Mouse (Mus musculus) hindbrain, embryonic 13.5 days (tissue): ENCODE results near the gene AC124108.1. TPM values are rescaled to one million over a fixed set of nuclear protein-coding genes. Genes with fewer than 3 reads are reported as not detected.

Experiments
- ATAC-seq: fragments of 200-750 bp; cut with Nextera tagmentation; 2 replicates; pipeline ENCODE4 v1.8.0; 2017; ENCODE audit warnings: moderate TSS enrichment; ENCODE audit not compliant: low FRiP score
- H3K27ac ChIP-seq: fragments of 300-500 bp; sonication (generic); 2 replicates; pipeline ENCODE4 v1.5.1; 2015; ENCODE audit warnings: inconsistent platforms, mild to moderate bottlenecking, moderate library complexity
- H3K27me3 ChIP-seq: fragments of 300-500 bp; sonication (generic); 2 replicates; pipeline ENCODE4 v1.6.1; 2015; ENCODE audit warnings: mild to moderate bottlenecking, inconsistent platforms
- H3K36me3 ChIP-seq: fragments of 300-500 bp; sonication (generic); 2 replicates; pipeline ENCODE4 v1.6.1; 2015; ENCODE audit warnings: mild to moderate bottlenecking, inconsistent platforms
- H3K4me1 ChIP-seq: fragments of 300-500 bp; sonication (generic); replicated peaks from 2 replicates; pipeline ENCODE4 v1.6.1; 2015; ENCODE audit warnings: inconsistent platforms
- H3K4me2 ChIP-seq: fragments of 300-500 bp; sonication (generic); 2 replicates; pipeline ENCODE4 v1.6.1; 2015; ENCODE audit warnings: inconsistent platforms, mild to moderate bottlenecking, moderate library complexity
- H3K4me3 ChIP-seq: fragments of 300-500 bp; sonication (generic); 2 replicates; pipeline ENCODE4 v1.5.1; 2015; ENCODE audit warnings: mild to moderate bottlenecking, inconsistent platforms
- H3K9ac ChIP-seq: fragments of 300-500 bp; sonication (generic); 2 replicates; pipeline ENCODE4 v1.6.1; 2015; ENCODE audit warnings: mild to moderate bottlenecking, inconsistent platforms
- H3K9me3 ChIP-seq: fragments of 300-500 bp; sonication (generic); 2 replicates; pipeline ENCODE4 v1.6.1; 2016; ENCODE audit warnings: inconsistent platforms
- WGBS: fragments of 180-500 bp; shearing (Covaris S2); methylation state at CpG from one replicate; pipeline ENCODE4 v1.1.7; 2015; 5-methylcytosine and 5-hydroxymethylcytosine counted together
- polyA plus RNA-seq: library from polyadenylated mRNA; unstranded; fragments of >200 nt; fragmentation: Nextera tagmentation; extraction: Ambion mirVana; gene quantifications from 2 replicates; pipeline ENCODE4 v1.2.1, GENCODE M21; 2015

AC124108.1 gene
- polyA plus RNA-seq, 1 experiment from 2014 or later = 4.8 TPM

DNA sequence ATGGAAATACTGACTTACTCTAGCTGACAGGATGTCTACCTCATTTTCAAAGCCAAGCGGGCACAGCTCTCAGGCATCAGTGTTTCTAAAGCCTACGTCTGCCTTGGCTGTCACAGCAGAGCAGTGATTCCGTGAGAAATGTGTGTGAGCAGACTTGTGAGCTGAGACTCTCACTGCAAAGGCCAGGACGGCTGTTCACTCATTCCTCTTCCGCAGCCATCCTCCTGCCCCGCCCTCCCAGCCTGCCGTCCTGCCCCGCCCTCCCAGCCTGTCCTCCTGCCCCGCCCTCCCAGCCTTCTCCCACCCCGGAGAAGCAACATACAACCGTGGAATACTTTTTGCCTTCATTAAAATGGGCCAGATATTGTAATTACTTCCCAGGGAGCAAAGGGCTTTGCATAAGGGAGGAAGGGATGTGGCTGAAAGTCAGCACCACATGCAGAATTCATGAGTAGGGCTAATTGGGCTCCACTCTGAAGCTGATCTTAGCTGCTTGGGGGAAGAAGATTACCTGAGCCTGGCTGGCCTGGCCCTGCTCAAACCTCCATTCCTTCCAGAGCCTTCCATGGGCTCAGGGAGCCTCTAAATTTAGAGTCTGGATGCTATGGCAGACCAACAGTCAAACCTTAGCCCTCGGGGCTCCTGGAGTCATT, 23.0 kb upstream of the AC124108.1 start:
- peaks cover 40% of the 10 kb centered on the region for H3K4me1 ChIP-seq
- no peak overlapping the region for H3K4me3 ChIP-seq
- H3K4me2 ChIP-seq = peak overlapping the region; percentile 48
- H3K36me3 ChIP-seq = no peaks in the 10 kb centered on the region
- H3K27me3 ChIP-seq = 0 out of 2 replicates have a peak, but pooled peaks cover 6% of the 10 kb centered on the region
- 0 out of 2 replicates have a peak, but pooled peaks cover 3% of the 10 kb centered on the region for H3K9me3 ChIP-seq
- H3K9ac ChIP-seq = peak overlapping the region; percentile 55
- 12% methylated on average over 11 of the region's 12 CpGs for WGBS
- ATAC-seq = peak; percentile 50; the same call in 1 of the 2 replicates
- peak overlapping the region; percentile 84 for H3K27ac ChIP-seq

DNA sequence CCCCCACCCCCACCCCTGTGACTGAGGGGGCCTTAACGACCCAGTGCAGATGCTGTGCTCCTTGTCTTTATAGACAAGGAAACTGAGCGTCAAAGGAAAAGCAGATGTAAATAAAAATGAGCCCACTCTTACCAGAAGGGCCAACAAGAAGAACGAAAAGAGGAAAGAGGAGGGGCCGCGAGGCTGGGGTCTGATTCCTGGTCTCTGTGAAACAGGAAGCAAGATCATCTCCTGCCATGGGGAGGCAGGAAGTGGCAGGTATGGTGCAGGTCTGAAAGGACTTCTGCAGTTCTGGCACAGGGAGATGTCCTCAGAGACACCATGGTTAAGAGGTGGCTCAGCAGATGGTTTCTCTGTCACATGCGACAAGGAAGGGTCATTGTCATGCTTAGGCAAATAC, 20.6 kb upstream of the AC124108.1 start:
- Histone ChIP-seq H3K9ac (no peak overlapping the region), H3K4me3 (no peak overlapping the region), H3K27me3 (0 out of 2 replicates have a peak, but pooled peaks cover 6% of the 10 kb centered on the region), H3K4me1 (peaks cover 24% of the 10 kb centered on the region), H3K9me3 (0 out of 2 replicates have a peak, but pooled peaks cover 3% of the 10 kb centered on the region), H3K36me3 (no peaks in the 10 kb centered on the region), H3K4me2 (no peak overlapping the region), H3K27ac (no peak overlapping the region)
- no peak for ATAC-seq
- 55% methylated on average over 6 of the region's 6 CpGs for WGBS

DNA sequence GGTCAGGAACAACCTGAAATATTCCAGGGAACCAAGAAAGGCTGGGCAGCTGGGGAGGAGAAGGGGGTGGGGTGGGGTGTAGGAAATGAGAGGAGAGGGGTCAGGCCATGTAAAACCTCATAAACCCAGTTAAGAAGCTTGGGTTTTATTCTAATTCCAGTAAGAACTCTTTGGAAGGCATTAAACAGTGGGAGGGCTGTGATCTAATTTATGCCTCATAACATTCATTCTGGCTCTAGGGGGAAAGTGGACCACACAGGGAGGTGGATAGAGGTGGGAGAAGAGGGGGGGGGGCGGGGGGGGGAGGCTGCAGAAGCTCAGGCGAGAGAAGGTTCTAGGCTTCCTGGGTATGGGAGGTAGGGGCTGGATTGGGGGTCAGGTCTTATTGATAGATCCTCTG, 19.6 kb upstream of the AC124108.1 start:
- Histone ChIP-seq H3K4me3 (no peak overlapping the region), H3K9me3 (no peaks in the 10 kb centered on the region), H3K4me1 (peaks cover 24% of the 10 kb centered on the region), H3K27ac (no peak overlapping the region), H3K27me3 (0 out of 2 replicates have a peak, but pooled peaks cover 6% of the 10 kb centered on the region), H3K36me3 (no peaks in the 10 kb centered on the region), H3K9ac (no peak overlapping the region), H3K4me2 (no peak overlapping the region)
- 10% methylated on average over 2 of the region's 2 CpGs for WGBS
- ATAC-seq = no peak

DNA sequence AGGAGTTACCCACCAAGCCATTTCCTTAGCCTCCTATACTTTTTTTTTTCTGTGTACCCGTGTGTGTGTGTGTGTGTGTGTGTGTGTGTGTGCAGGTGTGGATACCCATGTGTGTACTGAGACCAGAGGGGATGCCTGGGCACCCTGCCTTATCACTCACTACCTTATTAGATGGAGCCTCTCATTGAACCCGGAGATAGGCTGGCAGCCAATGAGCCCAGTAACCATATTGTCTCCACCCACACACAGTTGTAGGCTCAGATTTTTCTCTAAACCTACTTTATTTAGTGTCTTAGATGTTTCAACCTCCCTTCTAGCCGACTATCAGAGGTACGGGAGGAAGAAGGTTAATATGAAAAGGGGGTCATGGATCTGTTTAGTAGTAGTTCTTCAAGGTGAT, 5.0 kb upstream of the AC124108.1 start:
- 83% methylated on average over 4 of the region's 4 CpGs for WGBS
- ATAC-seq = no peak
- H3K27ac ChIP-seq = no peak overlapping the region
- no peaks in the 10 kb centered on the region for H3K9me3 ChIP-seq
- H3K4me1 ChIP-seq = peaks cover 17% of the 10 kb centered on the region
- peaks cover 8% of the 10 kb centered on the region; the same call in 1 of the 2 replicates for H3K27me3 ChIP-seq
- no peak overlapping the region for H3K4me3 ChIP-seq
- no peaks in the 10 kb centered on the region for H3K36me3 ChIP-seq
- H3K9ac ChIP-seq = no peak overlapping the region
- H3K4me2 ChIP-seq = no peak overlapping the region

DNA sequence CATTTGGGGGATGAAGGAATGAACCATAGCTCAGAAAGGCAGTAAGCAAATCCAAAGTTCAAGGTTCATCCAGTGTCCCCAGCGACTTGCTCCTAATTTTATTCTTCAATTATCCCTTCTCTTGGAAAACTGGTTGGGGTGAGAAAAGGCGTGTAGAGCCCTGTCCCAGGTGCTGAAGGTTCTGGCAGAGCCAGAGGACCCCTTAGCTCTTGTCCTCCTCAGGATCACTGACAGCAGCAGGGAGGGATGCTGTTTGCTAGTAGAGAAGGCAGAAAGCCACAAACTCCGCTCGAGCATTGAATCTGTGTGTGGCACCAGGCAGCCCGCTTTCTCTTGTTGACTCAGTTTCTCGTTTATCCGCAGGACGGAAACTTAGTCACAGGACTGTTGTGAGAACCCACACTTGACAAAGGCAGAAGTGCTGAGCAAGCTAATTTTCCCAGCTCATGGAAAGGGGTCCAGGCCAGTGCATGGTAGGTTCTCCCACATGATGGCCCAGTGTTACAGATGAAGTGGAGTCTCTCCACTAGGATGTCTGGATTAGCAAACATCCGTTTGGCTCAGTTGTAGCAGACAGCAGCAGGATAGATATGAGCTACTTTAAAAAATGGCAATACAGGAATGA, 2.7 kb upstream of the AC124108.1 start:
- 59% methylated on average over 9 of the region's 9 CpGs for WGBS

DNA sequence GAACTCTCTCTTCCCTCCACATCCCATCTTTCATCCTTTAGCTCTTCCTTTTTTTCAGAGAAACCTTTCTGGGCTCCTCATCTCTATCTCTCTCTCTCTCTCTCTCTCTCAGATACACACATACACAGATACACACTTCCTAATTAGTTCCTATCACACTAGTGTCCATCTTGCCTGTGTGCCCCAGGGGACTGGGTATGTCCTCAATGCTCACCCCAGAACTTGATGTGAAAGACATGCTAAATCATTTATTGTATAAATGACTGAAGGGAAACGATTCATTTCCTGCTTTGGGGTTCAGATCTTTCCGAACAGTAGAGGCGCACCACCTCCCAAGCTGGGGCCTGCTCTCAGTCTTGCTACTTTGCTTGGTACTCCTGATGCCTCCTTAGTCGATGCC, 2.0 kb upstream of the AC124108.1 start:
- WGBS = 39% methylated on average over 4 of the region's 4 CpGs
- H3K4me3 ChIP-seq = peak overlapping the region; percentile 81
- H3K4me2 ChIP-seq = peak overlapping the region; percentile 92
- H3K9ac ChIP-seq = peak overlapping the region; percentile 99; the same call in 1 of the 2 replicates
- peaks cover 8% of the 10 kb centered on the region; the same call in 1 of the 2 replicates for H3K27me3 ChIP-seq
- H3K27ac ChIP-seq = peak overlapping the region; percentile 99
- no peak for ATAC-seq
- peaks cover 42% of the 10 kb centered on the region for H3K4me1 ChIP-seq
- H3K9me3 ChIP-seq = no peaks in the 10 kb centered on the region
- H3K36me3 ChIP-seq = no peaks in the 10 kb centered on the region

More for the DNA sequence above, 2.7 kb upstream of the AC124108.1 start:
- Histone ChIP-seq H3K9me3 (no peaks in the 10 kb centered on the region), H3K4me1 (peaks cover 35% of the 10 kb centered on the region), H3K4me2 (no peak overlapping the region), H3K36me3 (no peaks in the 10 kb centered on the region), H3K4me3 (no peak overlapping the region), H3K27me3 (peaks cover 8% of the 10 kb centered on the region; the same call in 1 of the 2 replicates), H3K9ac (peak overlapping the region; percentile 24; the same call in 1 of the 2 replicates), H3K27ac (peak overlapping the region; percentile 99; the same call in 1 of the 2 replicates)
- no peak for ATAC-seq

DNA sequence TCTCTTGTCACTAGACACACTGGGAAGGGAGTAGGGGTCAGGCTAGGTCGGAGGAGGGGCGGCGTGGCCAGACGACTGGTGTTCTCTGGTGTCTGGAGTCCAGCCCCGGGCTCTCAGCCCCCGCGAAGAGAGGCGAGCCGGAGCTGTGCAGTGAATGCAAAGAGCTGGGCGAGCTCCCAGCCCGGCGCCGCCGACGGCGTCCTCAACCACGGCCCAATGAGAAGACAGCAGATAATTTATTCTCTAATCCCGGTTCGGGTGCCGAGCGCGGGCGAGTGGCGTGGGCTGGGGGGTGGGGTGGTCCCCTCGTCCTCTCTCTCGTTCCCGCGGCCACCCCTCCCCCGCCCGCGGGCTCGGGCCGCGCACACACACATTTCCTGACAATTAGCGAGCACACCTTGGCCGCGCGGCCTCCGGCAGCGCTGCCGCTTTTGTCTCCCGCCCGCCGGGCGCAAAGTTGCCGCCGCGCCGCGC, 1.2 kb upstream of the AC124108.1 start:
- Histone ChIP-seq H3K27ac (peak overlapping the region; percentile 99), H3K9ac (peak overlapping the region; percentile 99), H3K4me3 (peak overlapping the region; percentile 81), H3K4me1 (peaks cover 50% of the 10 kb centered on the region), H3K27me3 (peaks cover 8% of the 10 kb centered on the region; the same call in 1 of the 2 replicates), H3K9me3 (no peaks in the 10 kb centered on the region), H3K36me3 (no peaks in the 10 kb centered on the region), H3K4me2 (peak overlapping the region; percentile 92)
- WGBS = under 1% methylated on average over 49 of the region's 50 CpGs
- ATAC-seq = peak; percentile 80

DNA sequence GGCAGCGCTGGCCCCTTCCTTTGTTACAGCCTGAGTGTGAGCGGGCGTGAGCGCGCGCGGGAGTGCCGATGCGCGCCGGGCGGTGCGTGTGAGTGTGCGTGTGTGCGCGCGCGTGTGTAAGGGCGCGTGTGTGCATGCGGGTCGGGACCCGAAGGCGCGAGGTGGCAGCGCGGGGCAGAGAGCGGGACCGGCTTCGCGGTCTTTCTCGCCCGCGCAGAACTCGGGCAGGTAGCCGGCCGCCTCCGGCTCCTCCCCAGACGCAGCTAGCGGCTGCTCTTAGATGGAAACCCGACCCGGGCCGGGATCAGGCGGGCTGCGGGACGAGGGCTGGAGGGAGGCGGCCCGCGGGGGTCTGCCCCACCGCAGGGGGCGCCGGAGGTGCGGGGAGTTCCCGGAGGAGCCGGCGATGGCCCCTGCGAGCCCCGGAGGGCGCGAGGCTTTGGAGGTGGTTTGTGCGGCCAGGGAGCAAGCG, 600 bp upstream of the AC124108.1 start:
- WGBS = under 1% methylated on average over 55 of the region's 62 CpGs

DNA sequence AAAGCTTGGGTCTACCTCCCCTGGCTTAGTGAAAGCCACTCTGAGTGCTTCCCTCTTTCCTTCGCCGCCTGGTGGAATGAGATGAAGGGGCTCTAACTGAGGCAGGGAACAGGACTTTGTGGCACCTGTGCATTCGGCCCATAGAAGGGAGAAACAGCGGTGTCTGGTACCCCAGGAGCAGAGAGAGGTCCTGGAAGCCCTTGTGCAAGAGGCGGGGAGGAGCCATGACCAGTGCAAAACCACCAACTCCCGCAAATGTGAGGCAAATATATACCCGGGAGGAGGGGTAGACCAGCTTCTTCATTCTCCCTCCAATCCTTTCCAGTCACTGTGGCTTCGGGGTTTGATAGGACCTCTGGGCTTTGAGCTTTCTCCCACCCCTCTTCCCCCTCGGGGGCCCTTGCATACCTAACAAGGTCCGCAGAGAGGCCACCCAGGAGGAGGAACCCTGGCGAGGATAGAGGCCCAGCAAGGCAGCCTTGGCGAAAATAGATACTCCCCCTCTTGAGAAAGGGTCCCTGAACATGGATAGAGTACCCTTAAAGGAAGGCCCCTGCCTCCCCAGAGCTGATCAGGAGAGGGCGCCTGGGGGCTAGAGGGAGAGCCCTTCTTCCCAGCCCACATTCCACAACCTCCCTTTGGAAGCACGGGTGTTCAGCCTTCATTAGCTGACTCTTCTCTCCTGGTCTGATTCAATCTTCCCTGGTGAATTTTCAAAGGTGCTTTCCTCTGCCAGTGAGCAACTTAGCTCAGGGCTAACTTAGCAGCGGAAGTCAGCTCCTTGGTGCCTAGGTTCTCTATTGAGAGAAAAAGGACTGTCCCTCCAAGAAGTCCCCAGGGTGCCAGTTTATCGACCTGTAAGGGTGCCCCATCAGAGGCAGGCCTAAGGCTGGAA, 776 bp downstream of the AC124108.1 start:
- Histone ChIP-seq H3K4me1 (peaks cover 70% of the 10 kb centered on the region), H3K36me3 (no peaks in the 10 kb centered on the region), H3K27ac (peak overlapping the region; percentile 99), H3K9ac (peak overlapping the region; percentile 99), H3K9me3 (no peaks in the 10 kb centered on the region), H3K27me3 (peaks cover 8% of the 10 kb centered on the region; the same call in 1 of the 2 replicates), H3K4me3 (peak overlapping the region; percentile 81), H3K4me2 (peak overlapping the region; percentile 92)
- 1% methylated on average over 16 of the region's 16 CpGs for WGBS
- ATAC-seq = peak; percentile 30

More for the DNA sequence above, 600 bp upstream of the AC124108.1 start:
- ATAC-seq = peak; percentile 27
- Histone ChIP-seq H3K36me3 (no peaks in the 10 kb centered on the region), H3K27me3 (peaks cover 8% of the 10 kb centered on the region; the same call in 1 of the 2 replicates), H3K9ac (peak overlapping the region; percentile 99), H3K9me3 (no peaks in the 10 kb centered on the region), H3K4me1 (peaks cover 56% of the 10 kb centered on the region), H3K27ac (peak overlapping the region; percentile 99), H3K4me3 (peak overlapping the region; percentile 81), H3K4me2 (peak overlapping the region; percentile 92)

DNA sequence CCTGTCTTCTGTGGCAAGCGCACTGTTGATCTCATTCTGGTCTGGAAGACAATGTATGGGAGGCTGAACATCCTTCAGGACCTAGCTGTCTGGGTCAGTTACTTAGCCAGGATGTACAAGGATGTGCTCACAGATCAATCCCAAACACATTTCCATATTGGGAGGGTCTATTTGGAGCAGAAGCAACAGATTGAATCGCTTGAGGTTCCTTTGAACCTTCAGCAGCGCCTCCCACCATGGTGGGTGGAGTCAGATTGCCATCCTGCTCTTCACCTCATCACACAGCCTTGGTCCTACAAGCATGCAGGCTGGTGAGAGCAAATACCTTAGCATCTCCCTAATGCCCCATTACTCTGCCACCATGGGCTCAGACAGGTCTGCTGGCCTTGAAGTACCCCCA, 2.5 kb downstream of the AC124108.1 start:
- H3K27me3 ChIP-seq = no peaks in the 10 kb centered on the region
- H3K4me1 ChIP-seq = peaks cover 83% of the 10 kb centered on the region
- peak overlapping the region; percentile 99 for H3K9ac ChIP-seq
- no peak for ATAC-seq
- 73% methylated on average over 3 of the region's 3 CpGs for WGBS
- H3K27ac ChIP-seq = peak overlapping the region; percentile 99
- H3K9me3 ChIP-seq = no peaks in the 10 kb centered on the region
- no peaks in the 10 kb centered on the region for H3K36me3 ChIP-seq
- H3K4me3 ChIP-seq = peak overlapping the region; percentile 81
- H3K4me2 ChIP-seq = peak overlapping the region; percentile 92

DNA sequence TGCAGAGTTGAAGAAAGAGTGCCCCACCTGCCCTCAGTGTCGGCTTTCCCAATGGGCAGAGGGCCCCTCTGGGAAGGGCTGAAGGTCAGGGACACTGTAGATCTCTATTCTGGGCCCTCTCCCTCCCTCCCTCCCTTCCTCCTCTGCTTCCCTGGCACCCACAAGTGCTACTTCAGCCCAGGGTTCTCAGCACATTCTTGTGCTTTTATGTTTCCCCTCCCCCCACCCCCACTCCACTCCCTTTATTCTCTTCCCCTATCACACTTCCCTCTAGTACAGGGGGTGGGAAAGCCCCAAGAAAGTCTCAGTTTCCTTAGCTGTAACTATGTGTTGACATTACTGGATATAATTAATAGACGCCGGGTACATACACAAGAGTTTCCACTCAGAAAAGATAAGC, 3.4 kb downstream of the AC124108.1 start:
- Histone ChIP-seq H3K9me3 (no peaks in the 10 kb centered on the region), H3K36me3 (no peaks in the 10 kb centered on the region), H3K4me3 (peak overlapping the region; percentile 81; the same call in 1 of the 2 replicates), H3K4me1 (peaks cover 83% of the 10 kb centered on the region), H3K4me2 (peak overlapping the region; percentile 92), H3K27ac (peak overlapping the region; percentile 35; the same call in 1 of the 2 replicates), H3K27me3 (no peaks in the 10 kb centered on the region), H3K9ac (peak overlapping the region; percentile 99; the same call in 1 of the 2 replicates)
- 66% methylated on average over 3 of the region's 3 CpGs for whole genome bisulfite sequencing
- ATAC-seq = no peak
